Mouse (Mus musculus): ENCODE results near the gene Ccsap.

Ccsap gene

GRCm38 (mm10) chr8:123880821-123881350 lies 20.9 kb upstream of the Ccsap start:
- in situ Hi-C loops (cut with MboI; ENCODE audit: low sequenced_read_pairs), result no loop called here

- in situ Hi-C loops (cut with MboI; ENCODE audit: low sequenced_read_pairs), result no loop called here
Measured at GRCm38 (mm10) chr8:123880271-123880670, 20.3 kb upstream of the Ccsap start.

DNA sequence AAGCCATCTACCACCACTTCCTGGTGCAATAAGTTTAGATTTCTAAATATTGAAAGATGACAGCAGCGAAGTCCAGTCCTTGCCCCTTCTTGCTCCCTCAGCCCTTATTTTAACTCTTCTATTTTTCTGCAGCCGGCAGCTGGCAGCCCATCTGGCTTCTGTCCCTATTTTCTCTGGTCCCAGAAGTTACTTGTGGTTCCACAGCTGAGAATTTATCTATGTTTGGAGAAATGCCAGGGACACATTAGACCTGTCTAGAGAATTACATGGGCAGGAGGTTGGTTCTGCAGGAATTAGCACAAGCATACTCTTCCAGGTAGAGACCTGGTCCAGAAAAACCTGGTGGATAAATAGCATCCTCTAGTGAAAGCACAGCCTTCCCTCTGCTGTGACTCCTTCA lies 17.9 kb upstream of the Ccsap start:
- in situ Hi-C loops (cut with MboI; ENCODE audit: low sequenced_read_pairs), result no loop called here

DNA sequence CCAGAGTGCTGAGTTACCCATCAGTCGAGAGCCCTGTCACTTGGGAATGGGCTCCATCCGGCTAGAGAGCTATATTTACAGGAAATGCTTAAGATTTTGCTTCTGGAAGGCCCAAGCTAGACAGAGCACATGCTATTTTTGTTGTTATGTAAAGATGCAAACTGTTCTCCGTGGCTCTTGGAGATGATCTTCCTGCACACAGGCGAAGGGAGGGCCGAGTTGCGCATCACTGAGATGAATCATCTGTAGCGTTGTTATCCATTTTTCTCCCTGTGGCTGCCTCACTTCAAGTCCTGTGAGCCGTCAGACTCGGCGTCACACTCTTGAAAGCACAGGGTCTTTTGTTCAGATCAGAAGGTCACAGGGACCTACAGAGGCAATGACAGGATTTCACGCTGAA lies 14.3 kb upstream of the Ccsap start:
- in situ Hi-C loops (cut with MboI; ENCODE audit: low sequenced_read_pairs), result no loop called here

DNA sequence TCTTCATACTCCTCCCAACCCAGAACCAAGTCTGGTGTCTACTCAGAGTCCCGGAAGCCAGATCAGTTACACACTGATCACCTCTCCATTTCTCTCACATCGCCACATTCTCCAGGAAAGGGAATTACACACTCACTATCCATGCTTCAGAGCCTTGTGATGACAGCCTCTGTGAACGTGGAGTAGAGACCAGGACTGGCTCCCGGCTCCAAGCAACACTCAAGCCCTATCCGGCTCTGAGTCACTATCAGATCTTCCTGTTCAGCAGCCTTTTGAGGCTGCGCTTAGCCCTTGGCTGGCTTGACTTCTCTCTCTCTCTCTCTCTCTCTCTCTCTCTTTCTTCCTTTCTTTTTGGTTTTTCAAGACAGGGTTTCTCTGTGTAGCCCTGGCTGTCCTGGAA lies 13.4 kb upstream of the Ccsap start:
- in situ Hi-C loops (cut with MboI; ENCODE audit: low sequenced_read_pairs), result no loop called here

DNA sequence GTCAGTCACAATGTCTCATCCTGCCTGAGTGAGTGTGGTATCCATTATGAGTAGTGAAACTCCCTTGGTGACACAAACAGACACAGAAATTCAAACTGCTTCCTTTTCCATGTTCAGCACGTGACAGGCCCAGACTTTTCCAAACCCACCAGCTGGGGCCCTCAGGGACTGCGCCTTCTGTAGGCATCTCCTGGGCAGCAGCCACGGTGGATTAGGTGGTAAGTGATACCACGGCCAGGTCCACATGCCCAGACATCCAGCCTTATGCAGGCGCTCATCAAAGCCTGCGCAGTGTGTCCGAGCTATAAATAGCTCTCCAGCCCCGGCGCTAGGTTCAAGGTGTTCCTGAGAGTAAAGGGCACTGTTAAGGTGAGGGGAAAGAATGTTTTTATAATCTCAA lies 12.0 kb upstream of the Ccsap start:
- in situ Hi-C loops (cut with MboI; ENCODE audit: low sequenced_read_pairs), result no loop called here

DNA sequence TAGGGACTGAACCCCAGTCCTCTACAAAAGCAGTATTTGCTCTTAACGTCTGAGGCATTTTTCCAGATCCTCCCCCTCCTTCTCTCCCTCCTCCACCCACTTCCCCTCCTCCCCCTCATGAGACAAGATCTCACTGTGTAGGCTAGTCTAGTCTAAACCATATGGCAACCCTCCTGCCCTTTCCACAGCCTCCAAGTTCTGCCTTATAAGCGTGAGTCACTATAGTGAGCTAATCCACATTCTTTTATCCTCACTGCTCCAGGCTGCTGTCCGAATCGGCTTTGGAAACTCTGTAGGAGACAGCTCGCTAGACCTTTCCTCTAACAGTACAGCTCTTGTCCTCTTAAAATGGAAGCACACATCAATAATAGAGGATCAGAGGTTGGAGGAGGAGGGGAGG lies 7.0 kb upstream of the Ccsap start:
- in situ Hi-C loops (cut with MboI; ENCODE audit: low sequenced_read_pairs), result no loop called here

DNA sequence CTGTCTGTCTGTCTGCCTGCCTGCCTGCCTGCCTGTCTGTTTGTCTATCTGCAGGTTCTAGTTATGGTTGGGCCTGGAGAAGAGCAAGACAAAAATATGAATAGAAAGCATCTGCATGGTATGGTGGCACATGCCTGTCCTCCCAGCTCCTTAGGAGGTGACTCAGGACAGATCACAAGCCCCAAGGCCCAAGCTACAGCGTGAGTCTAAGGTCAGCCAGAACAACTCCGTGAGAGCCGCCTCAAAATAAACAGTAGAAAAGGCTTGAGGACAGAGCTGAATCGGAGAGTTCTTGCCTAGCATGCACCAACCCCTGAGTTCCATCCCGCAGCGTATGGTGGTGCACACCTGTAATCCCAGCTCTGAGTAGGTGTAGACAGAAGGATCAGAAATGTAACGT lies 5.8 kb upstream of the Ccsap start:
- in situ Hi-C loops (cut with MboI; ENCODE audit: low sequenced_read_pairs), result no loop called here

- in situ Hi-C loops (cut with MboI; ENCODE audit: low sequenced_read_pairs), result no loop called here
Measured at GRCm38 (mm10) chr8:123860386-123860785, 377 bp upstream of the Ccsap start.

DNA sequence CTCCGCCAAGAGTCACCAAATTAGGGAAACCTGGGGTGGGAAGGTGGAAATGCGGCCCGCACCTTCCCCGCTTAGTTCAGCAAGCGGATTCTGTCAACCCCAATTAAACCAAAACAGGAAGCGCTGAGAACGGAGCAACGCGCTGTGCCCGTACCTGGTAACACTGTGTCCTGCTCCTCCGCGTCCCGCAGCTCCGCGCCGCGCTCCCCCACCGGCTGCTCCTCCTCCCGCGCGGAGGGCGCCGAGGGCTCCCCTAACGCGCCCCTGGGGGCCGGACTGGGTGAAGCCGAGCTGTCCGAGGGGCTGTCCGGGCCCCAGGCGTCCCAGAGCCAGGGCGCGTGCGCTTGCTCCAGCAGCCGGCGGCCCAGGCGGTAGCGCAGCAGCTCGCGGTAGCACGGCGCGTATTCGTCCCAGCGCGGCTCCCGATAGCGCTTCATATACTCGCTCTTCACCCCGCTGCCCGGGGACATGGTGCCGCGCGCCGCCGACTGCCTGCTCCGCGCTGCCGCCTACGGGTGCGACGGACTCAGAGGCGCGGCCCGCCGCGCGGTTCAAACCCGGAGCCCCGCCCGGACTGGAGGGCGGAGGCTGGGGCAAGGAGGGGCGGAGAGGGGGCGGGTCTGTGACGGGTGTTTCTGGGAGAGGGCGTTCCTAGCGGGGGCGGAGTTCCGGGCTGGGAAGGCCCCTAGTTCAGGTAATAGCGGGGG lies 915 bp downstream of the Ccsap start:
- in situ Hi-C loops (cut with MboI; ENCODE audit: low sequenced_read_pairs), result no loop called here

DNA sequence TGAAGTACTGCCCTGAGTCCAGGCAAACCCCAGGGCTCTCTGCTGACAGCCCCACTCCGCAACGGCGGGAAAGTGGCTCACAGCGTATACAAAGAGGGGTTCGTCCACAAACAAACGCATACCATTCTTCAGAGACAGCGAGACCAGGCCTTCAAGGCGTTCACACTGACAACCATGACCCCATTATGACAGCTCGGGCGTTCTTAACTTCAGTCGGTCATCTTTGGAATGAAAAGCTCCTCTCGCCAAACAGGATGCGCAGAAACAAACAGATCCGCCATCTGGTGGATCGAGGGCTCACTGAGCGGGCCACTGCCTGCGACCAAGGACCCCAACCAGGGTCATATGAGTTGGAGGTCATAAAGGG lies 1.5 kb downstream of the Ccsap start:
- in situ Hi-C loops (cut with MboI; ENCODE audit: low sequenced_read_pairs), result no loop called here

GRCm38 (mm10) chr8:123857361-123857760 lies 2.6 kb downstream of the Ccsap start:
- in situ Hi-C loops (cut with MboI; ENCODE audit: low sequenced_read_pairs), result no loop called here

DNA sequence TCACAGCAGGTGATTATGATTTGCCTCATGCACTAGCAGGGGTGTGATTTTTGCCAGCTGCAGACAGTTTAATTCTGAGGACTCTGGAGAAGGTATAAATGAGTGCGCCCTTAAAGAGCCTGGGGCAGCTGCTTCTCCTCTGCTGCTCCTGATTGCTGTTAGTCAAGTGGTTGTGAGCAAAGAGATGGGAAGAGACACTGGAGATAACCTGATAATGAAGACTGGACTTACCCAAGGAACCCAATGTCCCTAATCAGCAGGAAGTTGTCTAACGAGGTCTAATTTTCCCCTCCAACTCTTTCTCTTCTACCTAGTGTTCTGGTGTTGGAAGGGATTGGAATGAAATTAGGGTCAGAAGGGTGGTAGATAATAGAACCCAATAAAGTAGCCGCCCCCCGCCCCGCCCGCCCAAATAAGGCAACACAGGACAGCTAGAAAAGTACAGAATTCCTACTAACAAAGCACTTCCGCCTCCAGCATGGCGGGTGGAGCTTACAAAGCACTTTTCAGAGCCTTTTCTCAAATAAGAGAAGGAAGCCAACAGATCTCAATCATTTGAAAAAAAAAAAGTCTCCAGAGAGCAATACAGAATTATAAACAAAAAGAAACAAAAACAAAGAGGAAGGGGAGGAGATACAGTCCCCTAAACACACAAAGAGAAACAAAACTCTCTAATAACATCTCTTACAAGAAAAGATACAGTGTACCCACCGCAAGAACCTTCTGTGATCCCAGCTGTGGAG lies 5.1 kb downstream of the Ccsap start:
- in situ Hi-C loops (cut with MboI; ENCODE audit: low sequenced_read_pairs), result no loop called here

GRCm38 (mm10) chr8:123854252-123854651 lies 5.8 kb downstream of the Ccsap start:
- in situ Hi-C loops (cut with MboI; ENCODE audit: low sequenced_read_pairs), result no loop called here

- in situ Hi-C loops (cut with MboI; ENCODE audit: low sequenced_read_pairs), result no loop called here
Measured at GRCm38 (mm10) chr8:123851590-123851989, 8.4 kb downstream of the Ccsap start.

- in situ Hi-C loops (cut with MboI; ENCODE audit: low sequenced_read_pairs), result no loop called here
Measured at GRCm38 (mm10) chr8:123849352-123849751, 10.7 kb downstream of the Ccsap start.

DNA sequence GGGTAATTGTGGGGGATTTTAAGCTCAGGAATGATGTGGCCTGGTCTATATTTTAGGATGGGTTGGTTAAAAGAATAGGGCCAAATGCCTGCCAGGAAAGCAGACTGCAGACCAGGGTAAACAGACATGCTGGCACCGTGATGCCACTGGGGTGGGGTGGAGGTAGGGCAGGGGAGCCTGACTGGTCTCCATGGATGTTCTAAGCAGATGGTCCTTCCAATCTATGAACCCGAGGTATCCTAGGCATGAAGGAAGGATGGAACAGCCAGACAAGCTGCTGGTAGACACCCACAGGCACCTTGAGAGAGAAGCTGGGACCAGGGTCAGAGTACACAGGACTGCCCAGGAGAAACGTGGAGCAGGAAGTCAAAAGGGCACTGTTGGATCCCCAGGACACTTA lies 12.5 kb downstream of the Ccsap start:
- in situ Hi-C loops (cut with MboI; ENCODE audit: low sequenced_read_pairs), result no loop called here

GRCm38 (mm10) chr8:123846509-123846908 lies 13.5 kb downstream of the Ccsap start:
- in situ Hi-C loops (cut with MboI; ENCODE audit: low sequenced_read_pairs), result no loop called here

DNA sequence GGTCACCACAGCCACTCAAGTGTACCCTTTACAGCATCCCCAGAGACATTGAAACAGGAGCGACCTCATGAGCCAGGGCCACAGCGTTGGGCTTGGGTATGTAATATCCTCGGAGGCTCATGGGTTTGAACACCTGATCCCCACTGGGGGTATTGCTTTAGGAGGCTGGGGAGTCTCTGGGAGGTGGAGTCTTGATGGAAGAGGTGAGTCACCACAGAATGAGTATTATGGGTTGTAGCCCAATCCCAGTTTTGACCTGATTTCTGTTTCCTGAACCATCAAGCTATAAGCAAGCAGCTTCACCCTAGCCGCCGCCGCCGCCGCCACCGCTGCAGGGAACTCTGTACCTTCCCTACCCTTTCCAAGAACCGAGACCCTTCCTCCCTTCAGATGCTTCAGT lies 14.0 kb downstream of the Ccsap start:
- in situ Hi-C loops (cut with MboI; ENCODE audit: low sequenced_read_pairs), result no loop called here

GRCm38 (mm10) chr8:123845114-123845513 lies 14.9 kb downstream of the Ccsap start:
- in situ Hi-C loops (cut with MboI; ENCODE audit: low sequenced_read_pairs), result no loop called here

GRCm38 (mm10) chr8:123844341-123844740 lies 15.7 kb downstream of the Ccsap start:
- in situ Hi-C loops (cut with MboI; ENCODE audit: low sequenced_read_pairs), result no loop called here

GRCm38 (mm10) chr8:123842086-123842485 lies 17.9 kb downstream of the Ccsap start:
- in situ Hi-C loops (cut with MboI; ENCODE audit: low sequenced_read_pairs), result no loop called here

Data from CH12F3 (cell line).